In the genomic region with DNA sequence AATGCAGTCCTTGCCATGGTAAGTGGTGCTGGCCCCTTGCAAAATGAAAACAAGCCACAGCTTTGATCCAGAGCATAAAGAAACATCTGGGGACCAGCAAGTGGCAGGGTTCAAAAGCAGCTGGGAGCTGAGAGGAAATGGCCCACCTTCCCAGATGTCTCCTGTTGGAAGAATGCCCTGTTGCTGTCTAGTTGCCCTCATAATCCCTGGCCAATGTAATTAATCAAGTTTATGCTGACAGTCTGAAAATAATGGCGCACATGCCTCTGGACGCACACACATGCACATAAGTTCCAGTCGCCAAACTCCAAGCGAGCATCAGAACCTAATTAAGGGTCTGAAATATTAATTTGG, we compare ENCODE assay signal across 14 mouse cellular contexts.
DNase-seq lines count a peak whose midpoint lies in the region; ATAC-seq and TF ChIP-seq lines count a peak whose summit lies in the region.
"Had no signal": no experiment of that assay in that cellular context is flagged by ENCODE, and none has a peak within 500 bp of the region (broad histone marks: within the 10 kb centered on the region; RNA-seq: fewer than 3 reads in every experiment).

No protein-coding gene starts in this region.

- no peak for TF ChIP-seq CTCF in kidney, adult 2 months (conservative IDR thresholded peaks at IDR 0.05; ENCODE audit: insufficient read depth, insufficient read length, low read depth, low read length)
- TF ChIP-seq CTCF in cerebellum, adult 2 months (IDR thresholded peaks at IDR 0.05; ENCODE audit: borderline replicate concordance, insufficient read depth, low read depth, low read length) = no peak

- peak; percentile 19 for DNase-seq in kidney, adult 2 months
- DNase-seq in kidney, adult 18-20 months = no peak
- peak; percentile 54 for DNase-seq in embryonic facial prominence, embryonic 14.5 days (ENCODE audit: low spot score)
- peak; percentile 8 to 14 for DNase-seq in kidney, postnatal 36 days
- DNase-seq in neural tube, embryonic 11.5 days (ENCODE audit: low spot score) = peak; percentile 31
- DNase-seq in adrenal gland, adult (ENCODE audit: inconsistent age in 2 of 2, low spot score in 1 of 2) = no peak
- no peak for DNase-seq in cerebellum, adult 2 months
- DNase-seq: cerebellum, adult 18-20 months; thymus, postnatal 4 days had no signal

- H3K9ac ChIP-seq in embryonic facial prominence, embryonic 14.5 days (ENCODE audit: low read depth, low read length) = no peak overlapping the region
- no peak overlapping the region for H3K9ac ChIP-seq in neural tube, embryonic 11.5 days (ENCODE audit: low read length)
- H3K9ac ChIP-seq: embryonic facial prominence, embryonic 13.5 days had no signal

- H3K4me3 ChIP-seq in kidney, adult 2 months (ENCODE audit: insufficient read depth, low read depth, low read length) = no peak overlapping the region
- no peak overlapping the region for H3K4me3 ChIP-seq in embryonic facial prominence, embryonic 14.5 days (ENCODE audit: low read depth, low read length)
- H3K4me3 ChIP-seq in neural tube, embryonic 11.5 days (ENCODE audit: low read depth, low read length) = no peak overlapping the region
- no peak overlapping the region for H3K4me3 ChIP-seq in cerebellum, adult 2 months (replicated peaks; ENCODE audit: insufficient read depth, low read depth, low read length)
- H3K4me3 ChIP-seq: embryonic facial prominence, embryonic 13.5 days; left cerebral cortex, adult 2 months had no signal

- 32% methylated on average over 4 of the region's 4 CpGs for WGBS in kidney, adult 2 months
- WGBS in embryonic facial prominence, embryonic 14.5 days = 56% methylated on average over 4 of the region's 4 CpGs
- 45% methylated on average over 4 of the region's 4 CpGs for WGBS in neural tube, embryonic 11.5 days
- WGBS in cerebellum, adult 2 months = 44% methylated on average over 4 of the region's 4 CpGs

- H3K4me2 ChIP-seq in embryonic facial prominence, embryonic 14.5 days (ENCODE audit: low read depth, low read length) = no peak overlapping the region
- no peak overlapping the region for H3K4me2 ChIP-seq in neural tube, embryonic 11.5 days (ENCODE audit: low read depth)
- H3K4me2 ChIP-seq: embryonic facial prominence, embryonic 13.5 days had no signal

- H3K36me3 ChIP-seq in kidney, adult 2 months (ENCODE audit: control insufficient read depth, insufficient read depth, low read length) = no peaks in the 10 kb centered on the region
- no peaks in the 10 kb centered on the region for H3K36me3 ChIP-seq in embryonic facial prominence, embryonic 14.5 days (ENCODE audit: control insufficient read depth, insufficient read depth, low read length)
- no peaks in the 10 kb centered on the region for H3K36me3 ChIP-seq in neural tube, embryonic 11.5 days (ENCODE audit: control insufficient read depth, insufficient read depth, low read length)
- H3K36me3 ChIP-seq: embryonic facial prominence, embryonic 13.5 days; G1E had no signal

- H3K9me3 ChIP-seq in embryonic facial prominence, embryonic 14.5 days (ENCODE audit: control insufficient read depth, low read length) = no peaks in the 10 kb centered on the region
- no peaks in the 10 kb centered on the region for H3K9me3 ChIP-seq in neural tube, embryonic 11.5 days (ENCODE audit: control insufficient read depth, low read length)
- H3K9me3 ChIP-seq: embryonic facial prominence, embryonic 13.5 days had no signal

- no peaks in the 10 kb centered on the region for H3K27me3 ChIP-seq in kidney, adult 2 months (replicated peaks; ENCODE audit: control insufficient read depth, insufficient read depth, low read length)
- H3K27me3 ChIP-seq in embryonic facial prominence, embryonic 14.5 days (replicated peaks; ENCODE audit: control insufficient read depth, insufficient read depth, low read length) = no peaks in the 10 kb centered on the region
- H3K27me3 ChIP-seq in neural tube, embryonic 11.5 days (ENCODE audit: control insufficient read depth, insufficient read depth, low read length) = no peaks in the 10 kb centered on the region
- H3K27me3 ChIP-seq in cerebellum, adult 2 months (ENCODE audit: control insufficient read depth, insufficient read depth, low read length) = no peaks in the 10 kb centered on the region
- H3K27me3 ChIP-seq: embryonic facial prominence, embryonic 13.5 days had no signal

- H3K4me1 ChIP-seq in kidney, adult 2 months (ENCODE audit: control insufficient read depth, insufficient read depth, low read length) = no peaks in the 10 kb centered on the region
- no peaks in the 10 kb centered on the region for H3K4me1 ChIP-seq in embryonic facial prominence, embryonic 14.5 days (ENCODE audit: control insufficient read depth, insufficient read depth, low read length)
- H3K4me1 ChIP-seq in neural tube, embryonic 11.5 days (ENCODE audit: control insufficient read depth, insufficient read depth, low read length) = 0 out of 2 replicates have a peak, but pooled peaks cover 3% of the 10 kb centered on the region
- H3K4me1 ChIP-seq in cerebellum, adult 2 months (ENCODE audit: control insufficient read depth, insufficient read depth, low read length) = no peaks in the 10 kb centered on the region

- TF ChIP-seq POLR2A in kidney, adult 2 months (IDR thresholded peaks at IDR 0.05; ENCODE audit: low read depth, low read length) = no peak
- TF ChIP-seq POLR2A in cerebellum, adult 2 months (IDR thresholded peaks at IDR 0.05; ENCODE audit: borderline replicate concordance, insufficient read depth, low read length) = no peak

- no peak overlapping the region for H3K27ac ChIP-seq in kidney, adult 2 months (ENCODE audit: insufficient read depth, low read depth, low read length)
- no peak overlapping the region for H3K27ac ChIP-seq in embryonic facial prominence, embryonic 14.5 days (replicated peaks; ENCODE audit: low read depth, low read length)
- no peak overlapping the region for H3K27ac ChIP-seq in neural tube, embryonic 11.5 days (ENCODE audit: low read depth, low read length)
- no peak overlapping the region for H3K27ac ChIP-seq in cerebellum, adult 2 months (ENCODE audit: insufficient read depth, low read length)
- H3K27ac ChIP-seq: embryonic facial prominence, embryonic 13.5 days; left cerebral cortex, adult 2 months had no signal

- ATAC-seq in embryonic facial prominence, embryonic 14.5 days (ENCODE audit: low read depth) = no peak
- no peak for ATAC-seq in neural tube, embryonic 11.5 days (ENCODE audit: insufficient read depth, low FRiP score, low TSS enrichment)
- no peak for ATAC-seq in erythroid progenitor cell, adult 5-6 weeks (replicated peaks; ENCODE audit: low FRiP score, poor library complexity, severe bottlenecking)
- ATAC-seq: forebrain, embryonic 14.5 days had no signal

Comparison
In these comparisons a context has a peak if more than half of its experiments do, and no peak if none do; other contexts are left out.
1. DNase-seq: peak in kidney, adult 2 months (single experiment), embryonic facial prominence, embryonic 14.5 days (single experiment), kidney, postnatal 36 days (2 of 2) and neural tube, embryonic 11.5 days (single experiment); none in kidney, adult 18-20 months (single experiment), adrenal gland, adult (0 of 2) and cerebellum, adult 2 months (0 of 2).